Mouse (Mus musculus) ES-CJ7 (cell line): Measurements from ENCODE around the gene Rmi2.

ENCODE experiments used
- DNase-seq: peaks from one replicate; pipeline ENCODE4 v3.0.0; 2011; ENCODE audit warnings: low read depth, low spot score

Gene Rmi2

DNA sequence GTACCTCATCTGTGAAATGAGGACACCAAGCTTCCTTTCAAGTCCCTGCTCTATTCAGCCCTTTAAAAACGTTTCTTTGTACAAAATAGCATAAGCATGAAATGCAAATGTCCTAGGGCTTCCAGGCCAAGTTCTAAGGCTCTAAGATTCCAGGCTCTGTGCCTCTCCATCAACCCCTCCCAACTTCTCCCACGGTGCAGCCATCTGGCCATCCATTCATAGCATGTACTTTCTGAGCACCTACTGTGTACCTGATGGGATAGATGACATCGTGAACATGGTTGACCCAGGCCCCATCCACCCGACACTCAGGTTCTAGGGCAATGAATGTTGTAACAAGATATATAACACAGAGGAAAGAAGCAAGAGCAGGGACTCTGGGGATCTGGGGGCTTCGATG lies 88.7 kb downstream of the Rmi2 start:
- DNase-seq, result no peak

DNA sequence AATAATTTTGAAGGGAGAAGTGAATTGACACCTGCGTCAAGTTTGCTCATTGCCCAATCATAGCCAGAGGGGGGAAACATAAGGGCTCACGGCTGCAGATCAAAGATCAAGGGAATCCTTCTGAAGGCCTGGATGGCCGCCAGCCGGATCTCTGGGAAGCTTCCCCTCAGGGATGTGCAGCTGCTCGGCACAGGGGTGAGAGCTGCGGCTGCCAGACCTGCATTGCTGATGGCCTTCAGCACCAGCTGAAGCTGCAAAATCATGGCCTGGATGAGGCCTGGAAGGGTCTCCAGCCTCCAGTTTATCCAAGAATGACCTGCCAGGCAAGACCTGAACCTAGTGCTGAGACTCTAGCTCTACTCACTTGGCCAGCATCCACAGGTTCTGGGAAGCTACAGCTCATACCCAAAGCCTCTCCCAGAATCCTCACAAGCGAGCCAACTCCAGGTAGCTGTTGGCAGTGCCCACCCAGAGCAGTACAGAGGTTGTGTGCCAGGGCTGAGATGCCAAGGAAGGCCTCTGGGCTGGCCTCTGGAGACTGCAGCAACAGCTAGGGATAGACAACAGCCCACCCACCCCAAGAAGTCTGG lies 90.8 kb downstream of the Rmi2 start:
- no peak for DNase-seq

DNA sequence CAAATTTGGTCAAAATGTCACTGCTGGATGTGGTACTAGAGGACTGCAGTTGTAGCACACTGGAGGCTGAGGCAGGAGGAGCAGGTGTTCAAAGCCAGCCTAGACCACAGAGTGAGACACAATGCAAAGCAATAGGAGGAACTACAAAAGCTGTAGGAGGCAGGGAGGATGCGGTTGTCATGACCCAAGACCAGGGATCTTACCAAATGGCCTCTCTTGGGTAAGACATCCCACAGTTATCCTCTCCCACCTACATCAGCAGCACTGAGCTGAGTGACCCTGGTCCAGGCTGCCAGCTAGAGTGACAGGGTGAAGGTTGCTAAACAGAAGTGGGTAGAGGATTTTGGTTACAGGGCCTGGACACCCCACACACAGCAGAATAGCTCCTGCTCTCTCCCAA lies 92.2 kb downstream of the Rmi2 start:
- DNase-seq, result no peak

DNA sequence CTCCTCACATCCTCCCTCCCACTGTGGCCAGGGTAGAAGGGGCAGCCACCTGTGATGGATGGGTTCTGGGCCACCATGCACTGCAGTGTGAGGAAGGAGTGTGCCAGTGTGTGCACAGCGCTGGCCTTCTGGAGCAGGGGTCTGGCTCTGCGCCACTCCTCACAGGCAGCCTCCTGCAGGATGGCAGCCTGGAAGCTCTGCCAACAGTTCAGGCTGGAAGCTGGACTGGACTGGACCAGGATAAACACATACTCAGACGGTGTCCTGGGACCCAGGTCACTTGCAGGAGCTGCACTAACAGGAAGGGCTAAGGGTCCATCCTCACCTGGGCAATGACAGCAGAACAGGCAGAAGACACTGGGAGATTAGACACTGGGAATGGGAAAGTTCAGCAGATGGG lies 98.5 kb downstream of the Rmi2 start:
- DNase-seq, result no peak

DNA sequence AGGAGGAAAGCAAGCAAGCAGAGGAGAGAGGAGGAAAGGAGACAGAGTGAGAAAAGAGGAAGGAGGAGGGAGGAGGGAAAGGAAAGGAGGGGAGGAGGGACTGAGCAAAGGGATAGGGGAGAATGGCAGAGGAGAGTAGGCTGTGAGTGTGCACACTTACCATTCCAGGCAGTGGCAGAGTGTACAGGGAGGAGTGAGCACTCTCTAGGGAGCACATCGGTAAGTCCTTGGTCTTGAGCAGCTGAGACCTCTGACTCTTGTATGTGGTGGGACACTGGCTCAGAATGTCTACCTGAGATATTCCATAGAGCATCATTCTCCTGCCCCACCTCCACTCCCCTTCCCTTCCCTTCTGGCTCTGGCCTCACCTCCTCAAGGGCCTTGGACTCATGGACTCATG lies 99.2 kb downstream of the Rmi2 start:
- no peak for DNase-seq

DNA sequence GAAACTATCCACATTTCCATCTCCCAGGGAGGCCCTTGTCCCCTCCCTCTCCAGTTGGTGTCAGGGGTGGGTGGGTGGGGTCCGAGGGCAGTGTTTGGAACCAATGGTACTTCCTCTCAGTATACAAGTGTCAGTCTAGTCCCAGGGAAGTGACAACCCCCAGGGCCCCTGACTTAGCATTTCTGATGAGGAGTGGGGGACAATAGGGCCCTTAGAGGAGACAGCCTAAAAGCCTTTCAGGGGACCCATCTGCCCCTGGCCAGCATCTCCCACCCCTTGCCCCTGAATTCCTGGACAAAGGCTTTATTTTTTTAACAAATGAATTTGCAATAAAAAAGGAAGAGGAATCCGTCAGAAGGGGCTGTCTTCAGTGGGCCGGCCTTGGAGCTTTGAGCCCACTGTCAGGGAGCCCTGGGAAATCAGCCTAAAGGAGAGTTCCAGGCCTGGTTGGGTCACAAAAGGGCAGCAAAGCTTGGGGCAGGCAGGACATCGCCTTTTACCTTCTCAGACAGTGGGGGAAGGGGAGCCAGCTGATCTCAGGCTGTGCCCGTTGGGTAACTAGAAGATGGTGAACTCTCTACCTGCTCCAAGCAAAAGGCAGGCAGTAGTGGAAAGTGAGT lies 102.0 kb downstream of the Rmi2 start:
- no peak for DNase-seq

DNA sequence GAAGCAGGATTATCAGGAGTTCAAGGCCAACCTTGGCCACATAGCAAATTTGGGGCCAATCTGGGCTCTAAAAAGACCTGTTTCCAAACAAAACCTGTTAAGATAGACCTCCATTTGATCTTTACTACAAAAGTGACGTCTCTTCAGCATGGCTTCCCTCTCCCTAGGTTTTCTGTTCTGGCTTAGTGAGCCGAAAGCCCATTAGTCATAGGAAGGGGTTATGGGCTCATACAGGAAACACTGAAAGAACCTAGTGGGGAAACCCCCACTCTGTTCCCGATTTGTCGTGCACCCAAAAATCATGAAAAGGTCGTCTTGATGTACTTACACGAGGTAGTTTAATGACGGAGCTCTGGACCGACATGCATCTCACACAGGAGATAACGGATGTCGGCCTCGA lies 102.6 kb downstream of the Rmi2 start:
- no peak for DNase-seq

DNA sequence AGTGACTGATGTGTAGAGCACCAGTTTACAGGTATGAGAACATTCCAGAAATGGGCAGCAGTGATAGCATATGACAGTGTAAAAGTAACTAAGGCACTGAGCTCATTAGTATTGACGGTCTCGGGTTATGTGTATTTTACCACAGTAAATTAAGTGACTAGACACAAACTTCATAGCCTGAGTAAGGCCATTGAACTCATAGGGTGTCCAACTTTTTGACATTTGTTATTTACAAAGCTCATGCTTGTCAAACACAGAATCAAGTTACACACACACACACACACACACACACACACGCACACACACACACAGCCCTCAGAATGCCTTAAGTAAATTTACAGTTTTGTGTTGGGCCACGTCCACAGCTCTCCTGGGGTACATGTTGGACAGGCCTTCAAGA lies 105.1 kb downstream of the Rmi2 start:
- no peak for DNase-seq

DNA sequence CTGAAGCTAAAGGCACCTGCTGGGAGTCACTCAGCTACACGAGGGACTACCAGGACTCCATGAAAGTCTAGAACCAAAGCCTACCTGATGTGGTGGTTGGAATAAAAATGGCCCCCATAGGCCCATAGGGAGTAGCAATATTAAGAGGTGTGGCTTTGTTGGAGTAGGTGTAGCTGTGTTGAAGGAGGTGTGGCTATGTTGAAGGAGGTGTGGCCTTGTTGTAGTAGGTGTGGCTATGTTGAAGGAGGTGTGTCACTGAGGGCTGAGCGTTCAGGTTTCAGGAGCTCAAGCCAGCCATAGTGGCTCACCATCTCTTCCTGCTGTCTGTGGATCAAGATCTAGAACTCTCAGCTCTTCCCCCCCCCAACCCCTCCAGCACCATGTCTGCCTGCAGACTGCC lies 105.8 kb downstream of the Rmi2 start:
- DNase-seq, result peak; percentile 39
